Mouse (Mus musculus): ENCODE data around the gene Uck2.

- TF ChIP-seq CTCF (IDR thresholded peaks at IDR 0.05; ENCODE audit: extremely low read depth, insufficient read depth, insufficient read length, insufficient replicate concordance): no peak
- TF ChIP-seq POLR2A (IDR thresholded peaks at IDR 0.05; ENCODE audit: low read depth, low read length): no peak
These were observed 28.3 kb downstream of the Uck2 start for GRCm38 (mm10) chr1:167256724-167257302.

Data from spleen, adult 2 months (tissue).